Mouse (Mus musculus): Measurements from ENCODE around the gene Tsr1.

DNA sequence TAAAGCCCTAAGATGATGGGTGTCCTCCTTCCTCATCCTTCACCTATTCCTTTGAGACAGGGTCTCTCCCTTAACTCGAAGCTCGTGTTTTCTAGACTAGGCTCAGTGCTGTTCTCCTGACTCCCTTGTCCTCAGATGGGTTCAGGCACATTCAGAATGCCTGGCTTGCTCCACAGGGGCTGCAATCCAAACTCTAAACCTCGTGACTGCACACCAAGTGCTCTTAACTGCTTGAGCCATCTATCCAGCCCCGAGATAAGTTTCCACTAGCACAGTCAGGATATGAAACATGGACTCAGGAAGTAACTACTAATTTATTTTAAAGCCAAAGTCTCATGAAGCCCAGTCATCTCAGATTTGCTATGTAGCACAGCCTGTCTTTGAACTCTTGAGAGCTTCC is 27.3 kb upstream of the Tsr1 start:
- TF ChIP-seq CTCF (IDR thresholded peaks at IDR 0.05; ENCODE audit: low read depth) (no peak), EP300 (IDR thresholded peaks at IDR 0.05; ENCODE audit: low read depth) (no peak)

Measured in liver, embryonic 14.5 days (tissue).